Mouse (Mus musculus) bone marrow, adult 2 months (tissue): ENCODE results near the gene Tctn1. TPM values are rescaled to one million over a fixed set of nuclear protein-coding genes. Genes with fewer than 3 reads are reported as not detected.

Experiments
- H3K27ac ChIP-seq: fragments of 200-500 bp; 2 replicates; pipeline ENCODE4 v1.5.1; 2012; ENCODE audit warnings: low read depth, mild to moderate bottlenecking, control low read depth, inconsistent platforms, low read length; ENCODE audit not compliant: control insufficient read depth, poor library complexity, insufficient read depth
- H3K4me1 ChIP-seq: fragments of 200-500 bp; 2 replicates; pipeline ENCODE4 v1.6.1; 2011; ENCODE audit warnings: low read length; ENCODE audit not compliant: control insufficient read depth, insufficient read depth
- H3K4me3 ChIP-seq: fragments of 200-500 bp; replicated peaks from 2 replicates; pipeline ENCODE3; 2011; ENCODE audit warnings: mild to moderate bottlenecking, low read depth, low read length, control low read depth; ENCODE audit not compliant: control insufficient read depth
- CTCF ChIP-seq: fragments of 200-500 bp; IDR thresholded peaks from 2 replicates; pipeline ENCODE4 v1.5.1; 2011; ENCODE audit warnings: low read length, control low read depth; ENCODE audit not compliant: control insufficient read depth, insufficient read depth
- POLR2A ChIP-seq: fragments of 200-500 bp; IDR thresholded peaks from 2 replicates; pipeline ENCODE4 v1.6.1; 2011; ENCODE audit warnings: low read depth, mild to moderate bottlenecking, control low read depth, low read length, borderline replicate concordance; ENCODE audit not compliant: control insufficient read depth
- WGBS: fragments of 180-500 bp; shearing (Covaris S2); methylation state at CpG from one replicate; pipeline ENCODE4 v1.1.7; 2018; 5-methylcytosine and 5-hydroxymethylcytosine counted together
- polyA plus RNA-seq: library from polyadenylated mRNA; stranded (reverse); fragments of >200 nt; gene quantifications from 2 replicates; pipeline ENCODE4 v1.2.4, GENCODE M21; 2011; ENCODE audit warnings: low replicate concordance; ENCODE audit not compliant: missing spikeins, insufficient read depth, insufficient read length

Tctn1 gene
- polyA plus RNA-seq, 1 experiment, result 17.7 TPM

- TF ChIP-seq POLR2A (no peak), CTCF (no peak)
- H3K27ac ChIP-seq, result no peak overlapping the region
- WGBS, result 80% methylated on average over 7 of the region's 7 CpGs
- no peak overlapping the region for H3K4me3 ChIP-seq
- H3K4me1 ChIP-seq, result peaks cover 6% of the 10 kb centered on the region
These were observed 39.7 kb upstream of the Tctn1 start for GRCm38 (mm10) chr5:122303937-122304336.

DNA sequence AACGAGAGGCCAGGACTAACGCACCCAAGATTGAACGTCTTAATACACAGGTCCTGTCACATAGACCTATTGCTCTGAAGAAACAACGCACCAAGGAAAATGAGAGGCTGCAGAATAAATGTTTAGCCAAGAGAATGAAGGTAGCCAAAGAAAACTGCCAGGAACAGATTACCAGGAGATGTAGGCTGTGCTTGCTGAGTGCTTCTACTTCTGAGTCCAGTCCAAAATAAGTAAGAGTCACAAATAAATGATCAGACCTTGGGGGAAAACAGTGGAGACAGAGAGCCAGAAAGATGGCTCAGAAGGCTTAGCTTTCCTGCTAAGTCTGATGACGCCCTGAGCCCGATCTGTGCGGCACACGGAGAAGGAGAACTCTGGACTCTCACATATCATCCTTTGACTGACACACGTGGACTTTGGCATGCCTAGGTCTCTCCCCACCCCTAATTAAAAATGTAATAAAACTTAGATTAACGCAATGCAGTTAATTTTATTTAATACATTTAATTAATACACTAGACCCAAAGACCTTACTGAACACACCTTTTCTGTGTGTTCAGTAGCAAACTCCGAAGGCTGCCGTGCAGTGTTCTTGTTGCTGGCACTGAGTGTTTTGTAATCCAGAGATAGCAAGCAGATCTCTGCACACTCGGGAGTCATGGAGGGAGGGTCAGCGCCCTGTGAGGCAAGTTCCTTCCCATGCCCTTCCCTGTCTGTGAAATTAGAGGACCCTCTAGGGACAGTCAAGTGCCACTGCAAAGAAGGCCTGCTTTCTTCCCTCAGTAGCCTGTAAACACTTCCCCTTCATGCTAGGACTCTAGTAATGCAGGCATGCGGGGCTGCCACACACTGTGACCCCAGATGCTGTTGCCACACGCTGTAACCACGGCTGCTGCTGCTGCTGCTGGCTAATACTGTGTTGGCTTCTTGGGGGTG lies 38.8 kb upstream of the Tctn1 start:
- WGBS, result 51% methylated on average over 17 of the region's 17 CpGs
- Histone ChIP-seq H3K4me1 (peaks cover 6% of the 10 kb centered on the region), H3K4me3 (no peak overlapping the region), H3K27ac (no peak overlapping the region)
- peak; percentile 42; the same call in 1 of the 2 replicates for TF ChIP-seq CTCF
- no peak for TF ChIP-seq POLR2A

- 91% methylated on average over 6 of the region's 6 CpGs for WGBS
- Histone ChIP-seq H3K27ac (no peak overlapping the region), H3K4me3 (no peak overlapping the region), H3K4me1 (peaks cover 5% of the 10 kb centered on the region)
- TF ChIP-seq POLR2A (no peak), CTCF (no peak)
These were observed 35.8 kb upstream of the Tctn1 start for GRCm38 (mm10) chr5:122300071-122300518.

- H3K27ac ChIP-seq, result no peak overlapping the region
- peaks cover 1% of the 10 kb centered on the region; the same call in 1 of the 2 replicates for H3K4me1 ChIP-seq
- 82% methylated on average over 14 of the region's 14 CpGs for WGBS
These were observed 31.1 kb upstream of the Tctn1 start for GRCm38 (mm10) chr5:122295113-122295935.

DNA sequence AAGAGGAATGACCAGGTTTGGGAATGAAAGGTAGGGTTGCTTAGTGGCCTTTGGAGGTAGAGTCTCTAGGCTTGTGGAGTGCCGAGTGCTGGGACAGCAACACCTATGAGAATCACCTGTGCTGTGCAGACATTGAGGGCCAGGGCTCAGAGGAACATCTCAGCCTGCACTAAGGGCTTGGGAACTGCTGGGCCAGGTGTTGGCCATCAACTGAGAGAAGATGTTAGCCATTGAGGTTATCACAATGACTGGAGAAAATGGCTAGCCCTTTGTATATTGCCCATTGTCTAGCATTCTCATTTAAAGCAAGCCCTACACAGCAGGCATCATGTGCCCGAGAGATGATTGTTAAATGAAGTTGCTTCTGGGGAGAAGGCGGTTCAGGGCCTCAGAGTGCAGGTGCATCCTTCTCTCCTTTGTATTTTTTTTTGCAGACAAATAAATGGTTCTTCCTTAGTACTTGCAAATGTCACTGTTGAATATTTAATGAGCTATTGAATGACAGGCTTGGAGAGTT lies 30.0 kb upstream of the Tctn1 start:
- peaks cover 1% of the 10 kb centered on the region; the same call in 1 of the 2 replicates for H3K4me1 ChIP-seq
- no peak overlapping the region for H3K4me3 ChIP-seq
- no peak overlapping the region for H3K27ac ChIP-seq
- TF ChIP-seq POLR2A, result no peak
- WGBS, result 86% methylated on average over 3 of the region's 3 CpGs

More at GRCm38 (mm10) chr5:122295113-122295935, 31.1 kb upstream of the Tctn1 start:
- no peak overlapping the region for H3K4me3 ChIP-seq
- TF ChIP-seq POLR2A (no peak), CTCF (no peak)

DNA sequence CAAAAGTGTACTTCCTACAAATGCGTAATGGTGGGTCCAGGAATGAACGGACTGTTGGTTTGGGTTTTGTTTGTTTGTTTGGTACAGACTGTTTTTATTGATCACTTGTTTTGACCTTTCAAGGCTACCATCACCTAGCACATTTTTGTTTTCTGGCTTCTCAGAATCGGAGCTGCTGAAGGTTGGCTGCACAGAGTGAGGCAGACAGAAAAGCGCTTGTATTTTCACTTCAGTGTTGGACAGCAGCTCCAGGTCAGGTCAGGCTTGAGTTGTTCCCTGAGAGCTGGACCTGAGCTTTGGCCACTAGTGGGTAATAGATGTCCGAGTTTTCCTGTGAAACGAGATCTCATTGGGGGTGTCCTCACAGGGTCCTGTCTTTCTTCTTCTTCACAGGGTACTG lies 28.9 kb upstream of the Tctn1 start:
- Histone ChIP-seq H3K4me1 (peaks cover 1% of the 10 kb centered on the region; the same call in 1 of the 2 replicates), H3K4me3 (no peak overlapping the region), H3K27ac (no peak overlapping the region)
- no peak for TF ChIP-seq CTCF
- TF ChIP-seq POLR2A, result no peak
- 88% methylated on average over 6 of the region's 6 CpGs for WGBS

DNA sequence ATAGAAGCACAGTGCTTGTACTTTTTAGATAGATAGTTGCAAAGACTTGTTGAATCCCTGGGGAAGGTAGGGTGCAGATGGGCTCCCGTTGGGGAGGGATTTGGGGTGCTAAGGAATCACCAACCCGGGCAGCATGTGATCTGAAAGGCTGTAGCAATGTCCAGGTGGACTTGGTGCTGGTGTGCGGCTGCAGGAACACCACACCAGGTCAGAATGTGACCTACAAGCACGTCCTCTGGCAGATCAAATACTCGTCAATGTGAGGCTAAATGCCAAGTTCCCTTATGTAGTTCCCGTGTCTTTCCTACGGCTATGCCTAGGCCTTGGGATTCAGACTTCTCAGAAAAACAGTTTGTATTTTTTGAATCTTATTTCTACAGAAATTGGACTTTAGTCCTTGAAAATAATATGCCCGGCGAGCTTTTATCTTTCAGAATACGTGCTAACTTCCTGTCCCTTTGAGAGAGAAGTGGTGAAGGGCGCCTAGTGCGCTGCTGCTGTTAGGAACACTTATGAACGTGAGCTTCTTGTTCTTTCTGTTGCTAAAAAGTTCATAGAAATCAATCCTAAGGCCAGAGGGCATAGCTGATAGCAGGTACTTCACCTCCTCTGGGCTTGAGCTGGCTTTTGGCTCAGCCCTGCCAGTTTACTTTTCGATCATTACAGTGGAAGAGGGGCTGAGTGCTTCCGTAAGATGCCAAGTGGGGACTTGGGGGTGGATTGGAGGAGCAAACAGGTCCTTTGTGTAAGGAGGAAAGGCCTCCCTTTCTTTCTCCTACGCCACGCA lies 27.5 kb upstream of the Tctn1 start:
- peaks cover 1% of the 10 kb centered on the region; the same call in 1 of the 2 replicates for H3K4me1 ChIP-seq
- 48% methylated on average over 17 of the region's 17 CpGs for WGBS
- TF ChIP-seq POLR2A (no peak), CTCF (no peak)
- no peak overlapping the region for H3K4me3 ChIP-seq
- no peak overlapping the region for H3K27ac ChIP-seq

- WGBS, result 64% methylated on average over 6 of the region's 6 CpGs
- TF ChIP-seq POLR2A (no peak), CTCF (no peak)
- Histone ChIP-seq H3K4me3 (no peak overlapping the region), H3K27ac (no peak overlapping the region), H3K4me1 (peaks cover 3% of the 10 kb centered on the region; the same call in 1 of the 2 replicates)
These were observed 26.9 kb upstream of the Tctn1 start for GRCm38 (mm10) chr5:122291149-122291548.
